Mouse (Mus musculus): ENCODE measurements at regions not wholly inside any gene's neighbourhood (a gene's known extent, or its start where the extent isn't known, plus 50 kb on each side); places are given as distances from the start of the nearest gene placed in this dataset.
A peak's percentile ranks its signal among the peaks of the same experiment; 100 is the strongest.

DNA sequence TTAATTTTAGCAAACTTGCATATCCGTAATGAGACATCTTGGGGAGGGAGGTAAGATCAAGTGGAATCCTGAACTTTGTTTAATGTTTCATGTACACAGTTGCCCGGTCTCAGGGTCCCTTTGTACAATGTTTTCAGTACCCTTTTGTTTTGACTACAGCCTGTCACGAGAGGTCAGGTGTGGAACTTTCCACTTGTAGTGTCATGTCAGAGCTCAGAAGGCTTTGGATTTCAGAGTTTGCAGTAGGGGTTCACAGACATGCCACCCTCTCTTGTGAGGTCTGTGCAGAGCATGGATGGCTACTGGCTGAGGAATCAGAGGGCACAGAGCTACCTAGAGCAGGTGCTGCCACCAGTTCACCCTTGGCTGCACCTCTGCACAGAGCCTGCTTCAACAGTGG is 287.3 kb downstream of the Cog6 start:
- no peak for ATAC-seq (ENCODE audit: extremely low read depth, insufficient number of reproducible peaks, low FRiP score, poor library complexity, severe bottlenecking)

DNA sequence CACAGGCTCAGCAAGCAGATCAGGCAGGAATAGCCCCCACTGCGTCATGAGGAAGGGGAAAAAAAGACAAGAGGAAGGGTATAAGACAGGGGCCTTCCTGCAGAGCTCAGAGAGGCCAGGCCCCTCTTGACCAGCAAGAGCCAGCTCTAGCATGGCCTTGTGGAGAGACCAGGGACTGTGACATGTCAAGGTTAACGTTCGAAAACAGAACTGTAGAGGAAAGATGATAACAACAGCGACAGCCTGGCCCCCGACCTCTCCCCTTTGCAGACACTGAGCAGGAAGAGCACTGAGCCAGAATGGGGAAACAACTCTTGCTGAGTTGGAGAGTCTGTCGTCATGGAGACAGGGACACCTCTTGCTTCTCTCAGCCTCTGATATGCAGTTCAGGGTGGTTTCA is 288.2 kb downstream of the Cog6 start:
- peak; percentile 36; the same call in 1 of the 2 replicates for ATAC-seq (ENCODE audit: extremely low read depth, insufficient number of reproducible peaks, low FRiP score, poor library complexity, severe bottlenecking)

DNA sequence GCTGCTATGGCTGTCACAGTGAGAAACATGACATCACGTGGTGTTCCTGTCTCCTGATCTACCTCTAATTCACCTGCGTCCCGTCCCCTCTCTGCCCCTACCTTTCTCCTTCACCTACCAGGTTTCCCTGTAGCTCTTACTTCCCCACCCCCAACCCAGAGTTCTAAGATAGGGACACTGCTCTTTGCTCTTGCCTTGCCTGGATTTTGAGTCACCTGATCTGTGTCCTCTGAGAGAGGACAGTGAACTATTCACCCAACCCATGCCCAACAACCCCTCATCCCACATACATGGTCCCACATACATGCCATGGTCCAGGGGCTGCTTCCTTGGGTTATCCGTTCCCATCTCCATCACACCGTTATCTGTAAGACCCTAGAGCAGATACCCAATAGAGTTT is 288.6 kb downstream of the Cog6 start:
- no peak for ATAC-seq (ENCODE audit: extremely low read depth, insufficient number of reproducible peaks, low FRiP score, poor library complexity, severe bottlenecking)

DNA sequence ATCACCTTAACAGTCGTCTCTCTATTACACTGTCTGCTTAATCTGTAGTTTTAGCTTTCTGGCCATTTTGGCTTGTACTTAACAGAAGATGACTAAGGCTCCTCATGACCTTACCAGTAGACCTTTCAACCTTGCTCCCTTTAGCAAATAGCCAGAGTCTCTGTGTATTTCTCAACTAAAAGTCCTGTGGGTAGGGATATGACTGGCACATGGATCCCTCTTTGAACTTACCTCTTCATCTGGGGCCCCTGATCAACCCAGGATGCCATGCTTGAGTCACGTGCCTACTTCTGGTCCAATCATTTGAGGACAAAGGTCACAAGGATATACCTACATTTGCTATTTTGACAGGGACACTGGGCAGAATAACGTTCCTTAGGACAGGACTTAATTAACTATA is 292.7 kb downstream of the Cog6 start:
- no peak for ATAC-seq (ENCODE audit: extremely low read depth, insufficient number of reproducible peaks, low FRiP score, poor library complexity, severe bottlenecking)

DNA sequence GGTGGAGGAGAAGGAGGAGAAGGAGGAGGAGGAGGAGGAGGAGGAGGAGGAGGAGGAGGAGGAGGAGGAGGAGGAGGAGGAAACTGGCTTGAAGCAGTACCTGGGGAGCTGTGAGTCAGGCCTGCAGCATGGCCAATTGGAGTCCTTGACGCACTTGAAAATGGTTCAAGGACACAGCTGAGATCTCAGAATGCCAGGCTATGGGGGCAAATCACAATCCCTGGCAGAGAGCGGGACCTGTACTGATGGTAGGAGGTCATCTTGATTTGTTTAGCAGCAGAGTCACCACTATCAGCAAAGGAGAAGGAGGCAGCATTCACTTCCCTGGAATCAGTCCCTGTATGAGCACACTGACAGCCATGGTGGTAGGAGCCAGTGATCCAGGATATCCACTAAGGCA is 294.1 kb downstream of the Cog6 start:
- no peak for ATAC-seq (ENCODE audit: extremely low read depth, insufficient number of reproducible peaks, low FRiP score, poor library complexity, severe bottlenecking)

DNA sequence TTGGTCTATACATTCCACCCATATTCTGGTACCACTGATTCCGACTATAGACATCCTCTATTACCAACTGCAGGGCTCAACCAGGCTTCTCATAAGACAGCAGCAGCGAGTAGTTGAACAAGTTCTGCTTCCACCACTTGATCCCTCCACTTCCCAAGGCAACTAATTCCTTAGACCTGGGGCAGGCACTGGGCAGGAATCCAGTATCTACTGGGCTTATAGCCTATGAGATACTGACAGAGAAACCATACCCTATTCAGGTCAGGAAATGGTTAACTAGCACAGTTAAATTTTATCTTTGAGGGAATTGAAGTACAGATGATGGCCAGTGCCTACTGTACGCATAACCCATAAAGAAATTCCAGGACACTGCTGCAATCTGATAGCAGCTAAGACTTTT is 297.9 kb downstream of the Cog6 start:
- no peak for ATAC-seq (ENCODE audit: extremely low read depth, insufficient number of reproducible peaks, low FRiP score, poor library complexity, severe bottlenecking)

DNA sequence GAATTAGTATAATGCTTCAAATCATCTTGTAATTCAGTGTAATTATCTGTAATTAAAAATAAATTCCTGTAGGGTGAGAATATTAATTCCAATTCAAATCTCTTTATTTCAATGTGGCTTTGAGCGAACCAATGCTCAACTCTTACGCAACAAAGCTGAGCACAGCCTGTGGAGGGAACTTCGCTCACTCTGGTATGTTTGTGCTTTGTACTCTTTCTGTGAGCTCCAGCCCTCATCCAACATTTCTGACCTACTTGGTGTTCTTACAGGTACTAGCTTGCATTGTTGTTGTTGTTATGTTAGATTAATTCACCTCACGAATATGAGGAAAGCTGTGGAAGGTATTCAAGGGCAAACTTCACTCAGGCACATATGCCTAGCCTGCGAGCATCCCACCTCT is 299.7 kb downstream of the Cog6 start:
- ATAC-seq (ENCODE audit: extremely low read depth, insufficient number of reproducible peaks, low FRiP score, poor library complexity, severe bottlenecking): no peak

DNA sequence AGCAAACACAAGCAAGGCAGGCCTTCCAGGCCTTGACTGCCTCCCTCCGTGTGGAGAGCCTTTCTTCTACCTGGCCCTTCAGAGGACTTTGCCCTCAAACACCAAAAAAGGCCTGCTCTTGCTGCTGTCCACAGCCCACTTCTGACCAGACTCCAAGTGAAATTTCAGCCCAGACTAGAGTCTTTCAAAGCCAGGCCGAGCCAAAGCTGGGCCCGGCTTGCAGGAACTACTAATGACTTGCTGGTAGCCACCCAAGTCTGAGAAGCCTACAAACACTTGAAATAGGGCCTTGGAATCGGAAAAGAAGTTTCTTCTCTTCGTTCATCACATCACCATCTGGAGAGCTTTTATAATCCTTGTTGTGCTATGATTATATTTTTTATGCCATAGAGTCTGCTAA is 304.9 kb downstream of the Cog6 start:
- no peak for ATAC-seq (ENCODE audit: extremely low read depth, insufficient number of reproducible peaks, low FRiP score, poor library complexity, severe bottlenecking)

DNA sequence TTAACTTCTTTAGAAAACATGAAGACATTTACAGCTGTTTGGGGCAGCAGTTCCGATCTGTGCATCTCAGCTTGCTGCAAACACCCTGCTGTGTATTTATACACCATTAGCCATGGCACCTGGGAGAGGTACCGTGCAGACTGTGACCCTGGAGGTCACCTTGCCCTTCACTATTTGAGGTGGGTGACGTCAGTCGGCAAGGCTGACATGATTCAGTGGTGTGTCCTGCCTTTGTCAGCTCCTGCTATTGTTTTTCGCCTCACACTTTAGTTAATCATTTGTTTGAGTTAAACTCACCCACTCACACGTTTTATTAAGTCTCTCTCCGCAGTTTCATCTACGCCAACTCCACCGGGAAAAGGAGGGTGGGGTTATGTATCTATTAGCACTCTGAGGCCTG is 305.9 kb downstream of the Cog6 start:
- ATAC-seq (ENCODE audit: extremely low read depth, insufficient number of reproducible peaks, low FRiP score, poor library complexity, severe bottlenecking): no peak

DNA sequence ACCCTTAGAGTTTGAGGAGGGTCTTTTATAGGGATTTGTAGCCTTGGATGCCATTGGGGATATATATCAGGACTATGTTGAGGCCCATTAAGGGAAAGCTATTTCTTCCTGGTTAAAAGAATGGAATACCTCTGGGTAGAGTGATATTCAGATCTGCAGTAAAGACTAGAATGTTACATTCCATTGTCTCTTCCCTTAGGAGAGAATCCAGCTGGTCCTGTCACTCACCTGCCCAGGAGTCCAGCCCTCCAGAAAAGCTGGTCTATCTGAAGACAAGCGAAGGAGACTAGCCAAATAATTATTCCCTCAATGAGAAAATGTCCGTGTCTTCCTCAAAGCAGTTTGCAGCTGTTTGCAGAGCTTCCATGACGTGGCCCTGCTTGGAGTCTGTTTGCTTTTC is 308.3 kb downstream of the Cog6 start:
- no peak for ATAC-seq (ENCODE audit: extremely low read depth, insufficient number of reproducible peaks, low FRiP score, poor library complexity, severe bottlenecking)

DNA sequence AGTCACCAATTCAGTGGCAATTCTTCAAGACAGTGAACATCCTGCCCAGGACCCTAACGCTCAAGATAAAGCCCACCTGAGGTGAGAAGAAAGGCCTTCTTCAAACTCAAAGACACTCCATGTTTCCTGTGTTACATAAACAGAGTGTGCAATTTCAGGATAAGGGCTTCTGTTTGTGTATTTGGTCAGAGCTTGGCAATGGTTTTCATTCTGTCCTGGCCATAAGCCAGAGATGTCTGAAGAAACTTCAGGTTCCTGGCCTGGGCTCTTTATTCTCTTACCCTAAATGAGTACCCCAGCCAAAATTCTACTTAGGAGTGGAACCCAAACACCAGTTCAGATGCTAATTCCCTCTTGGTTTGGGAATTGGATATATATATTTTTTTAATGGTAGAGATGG is 308.7 kb downstream of the Cog6 start:
- no peak for ATAC-seq (ENCODE audit: extremely low read depth, insufficient number of reproducible peaks, low FRiP score, poor library complexity, severe bottlenecking)

DNA sequence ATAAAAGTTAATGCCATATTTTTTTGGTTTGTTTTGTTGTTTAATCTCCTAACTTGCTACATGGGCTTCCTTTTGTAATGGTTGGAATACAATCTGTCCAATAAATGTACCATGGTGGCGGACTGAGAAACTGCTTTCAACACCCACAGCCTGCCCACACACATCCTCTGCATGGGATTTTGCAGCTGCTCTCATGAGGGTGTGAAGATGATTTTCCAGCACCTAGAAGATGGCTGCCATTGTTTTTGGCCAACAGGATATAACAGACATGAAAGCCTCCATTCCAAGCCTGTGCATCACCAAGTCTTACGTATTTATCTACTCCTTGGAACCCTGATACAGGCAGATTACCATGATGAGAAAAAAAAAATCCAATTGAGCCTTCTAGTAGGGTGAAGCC is 310.4 kb downstream of the Cog6 start:
- ATAC-seq (ENCODE audit: extremely low read depth, insufficient number of reproducible peaks, low FRiP score, poor library complexity, severe bottlenecking): no peak

DNA sequence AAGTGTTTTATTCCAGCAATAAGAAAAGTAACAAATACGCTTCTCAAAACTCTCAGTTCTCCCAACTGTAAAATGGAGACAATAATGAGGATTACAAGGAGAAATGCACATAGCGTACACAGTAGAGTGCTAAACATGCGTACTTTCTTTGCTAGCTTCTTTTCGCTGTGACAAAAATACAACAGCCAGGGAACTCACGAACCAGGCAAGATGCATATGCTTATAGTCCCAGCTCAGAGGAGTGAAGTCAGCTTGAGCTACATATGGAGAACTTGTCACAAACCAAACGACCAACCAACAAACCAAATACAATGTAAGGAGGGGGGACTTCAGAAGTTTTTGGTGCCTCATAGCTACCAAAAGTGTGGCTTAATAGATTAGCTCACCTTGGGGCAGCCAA is 313.3 kb downstream of the Cog6 start:
- ATAC-seq (ENCODE audit: extremely low read depth, insufficient number of reproducible peaks, low FRiP score, poor library complexity, severe bottlenecking): no peak

DNA sequence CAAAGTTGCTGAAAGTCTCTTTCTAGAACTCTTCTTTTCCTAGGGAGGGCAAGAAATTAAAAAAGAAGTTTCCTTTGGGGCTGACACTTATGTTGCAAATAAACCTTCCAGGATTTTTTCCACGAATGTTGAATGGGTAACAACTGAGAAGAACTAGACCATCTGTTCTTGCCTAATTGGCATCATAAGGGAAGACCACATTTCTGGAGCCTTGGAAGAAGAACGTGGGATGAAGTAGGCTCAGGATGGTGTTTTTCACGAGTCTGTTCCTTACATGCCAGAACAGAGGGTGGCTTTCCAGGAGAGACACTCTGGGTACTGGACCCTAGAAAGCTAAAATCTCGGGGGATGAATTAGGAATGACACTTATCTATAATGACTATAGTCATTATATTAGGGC is 314.1 kb downstream of the Cog6 start:
- ATAC-seq (ENCODE audit: extremely low read depth, insufficient number of reproducible peaks, low FRiP score, poor library complexity, severe bottlenecking): no peak

DNA sequence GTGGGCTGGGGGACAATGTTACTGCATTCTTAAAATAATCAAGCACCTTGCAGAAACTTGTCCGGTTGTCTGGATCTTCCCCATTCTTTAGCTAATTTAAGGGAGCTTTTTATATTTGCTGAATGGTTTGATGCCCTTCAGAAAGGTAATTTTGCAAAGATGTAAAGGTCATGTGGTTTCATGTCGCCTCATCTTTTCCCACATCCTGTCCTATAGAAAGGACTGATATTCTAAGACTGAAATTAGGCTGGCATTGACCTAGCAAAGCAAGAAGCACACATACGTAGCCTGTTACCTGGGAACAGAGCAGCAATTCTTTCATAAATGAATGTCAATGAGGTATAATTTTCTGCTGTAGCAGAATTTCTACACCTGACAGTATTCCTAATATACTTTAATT is 315.4 kb downstream of the Cog6 start:
- ATAC-seq (ENCODE audit: extremely low read depth, insufficient number of reproducible peaks, low FRiP score, poor library complexity, severe bottlenecking): no peak

DNA sequence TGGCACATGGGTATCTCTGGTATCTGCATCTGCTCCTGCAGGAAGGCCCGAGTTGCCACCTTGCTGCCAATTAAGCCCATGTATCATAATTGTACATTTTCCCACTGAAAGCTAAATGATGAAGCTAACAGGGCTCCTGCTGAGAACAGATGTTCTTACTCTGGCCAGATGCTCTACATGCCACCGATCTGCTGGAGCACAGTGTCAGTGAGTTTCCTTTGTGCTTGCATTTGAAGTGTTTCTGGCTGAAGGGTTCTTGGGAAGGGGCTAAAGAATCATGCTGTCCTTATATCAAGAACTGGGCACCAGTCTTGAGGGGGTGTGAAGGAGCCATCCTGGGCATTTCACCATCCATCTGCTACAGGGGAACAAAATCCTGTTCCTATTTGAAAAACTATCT is 323.2 kb downstream of the Cog6 start:
- ATAC-seq (ENCODE audit: extremely low read depth, insufficient number of reproducible peaks, low FRiP score, poor library complexity, severe bottlenecking): no peak

DNA sequence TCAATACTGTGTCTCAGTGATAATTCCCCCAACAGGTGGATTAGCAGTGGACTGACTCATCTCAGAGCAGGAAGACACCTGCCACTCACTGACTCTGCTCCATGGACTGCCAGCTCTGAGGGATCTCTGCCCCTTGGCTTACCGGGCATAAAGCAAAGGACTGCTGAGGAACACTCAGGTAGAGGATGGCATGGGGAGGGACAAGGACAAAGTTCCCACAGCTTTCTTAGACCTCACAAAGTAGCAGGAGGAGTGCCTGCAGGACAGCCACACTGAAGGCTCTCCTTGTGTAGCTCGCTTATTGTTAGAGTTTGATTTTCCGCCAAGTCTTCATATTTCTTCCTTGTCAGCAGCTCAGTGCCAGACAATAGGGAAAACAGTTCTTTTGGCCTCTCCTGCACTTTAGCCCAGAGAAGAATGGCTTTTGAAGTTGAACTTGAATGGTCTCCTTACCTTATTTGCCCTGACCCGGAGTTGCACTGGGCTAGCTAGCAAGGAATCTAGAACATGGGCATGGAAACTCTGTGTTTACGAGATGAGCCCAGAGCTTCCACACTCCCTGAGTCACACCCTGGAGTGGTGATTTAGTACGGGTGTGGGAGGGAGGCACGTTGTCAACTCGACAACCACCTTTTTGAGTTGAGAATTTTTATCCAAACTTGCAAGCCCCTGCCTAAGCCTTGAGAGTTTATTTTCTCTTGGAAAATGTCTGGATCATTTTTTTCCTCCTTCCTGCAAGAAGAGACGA is 331.4 kb downstream of the Cog6 start:
- ATAC-seq (ENCODE audit: extremely low read depth, insufficient number of reproducible peaks, low FRiP score, poor library complexity, severe bottlenecking): no peak

DNA sequence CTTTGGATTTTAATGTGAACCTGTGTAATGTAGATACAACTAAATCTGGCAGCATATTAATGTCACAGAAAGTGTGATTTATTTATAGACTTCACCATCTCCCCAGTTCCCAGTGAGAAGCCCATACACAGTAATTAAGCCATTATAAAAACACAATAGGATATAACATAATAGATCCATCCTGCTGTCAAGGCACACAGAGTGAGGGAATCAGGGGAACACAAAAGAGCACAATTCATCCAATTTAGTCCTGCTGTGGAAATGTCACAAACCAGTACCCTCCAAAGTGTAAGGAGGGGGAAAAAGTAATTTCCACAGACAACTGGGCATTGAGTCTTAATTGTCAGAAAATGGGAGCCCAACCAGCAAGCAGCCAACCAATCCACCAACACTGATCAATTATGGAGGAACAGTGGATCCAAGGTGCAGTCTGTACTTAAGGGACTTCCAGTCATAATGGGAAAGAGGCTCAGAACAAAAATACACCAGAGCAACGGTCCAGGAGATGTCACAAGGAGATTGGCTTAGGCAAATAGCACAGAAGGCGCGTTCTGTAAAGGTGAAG is 336.1 kb downstream of the Cog6 start:
- ATAC-seq (ENCODE audit: extremely low read depth, insufficient number of reproducible peaks, low FRiP score, poor library complexity, severe bottlenecking): no peak

DNA sequence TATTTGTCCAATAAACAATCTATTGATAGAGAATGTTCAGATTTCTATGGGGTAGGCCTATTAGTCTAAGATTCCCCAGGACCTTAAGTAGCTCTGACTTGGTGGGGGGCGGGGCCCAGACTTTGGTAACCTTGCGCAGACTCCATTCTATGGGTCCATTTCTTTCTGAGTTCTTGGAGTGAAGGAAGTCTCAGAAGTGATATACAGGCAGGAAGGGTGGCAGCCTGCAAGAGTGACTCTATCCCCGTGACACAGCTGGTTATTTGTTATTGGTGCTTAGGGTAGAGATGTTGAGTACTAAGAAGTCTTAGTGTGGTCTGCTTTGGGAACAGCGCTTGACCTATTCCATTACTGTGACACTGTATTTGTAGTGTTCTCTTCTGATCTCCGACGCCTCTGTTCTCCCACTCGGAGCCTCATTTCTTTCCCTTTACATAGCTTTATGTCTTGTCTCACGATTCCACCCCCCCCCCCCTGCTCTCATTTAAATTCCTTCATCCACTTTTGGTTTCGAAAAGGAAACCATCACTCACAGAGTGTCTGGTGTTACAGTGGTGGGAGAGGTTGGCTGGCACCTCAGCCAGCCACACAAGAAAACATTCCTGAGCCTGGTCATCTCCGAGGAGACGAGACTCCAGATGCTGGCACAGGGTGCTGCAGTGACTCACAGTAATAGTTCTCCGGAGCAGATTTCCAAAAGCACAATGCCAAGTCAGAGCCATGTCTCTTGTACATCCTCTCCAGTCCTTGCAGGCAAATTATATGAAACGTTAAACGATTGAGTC is 340.0 kb downstream of the Cog6 start:
- 0 out of 2 replicates have a peak, but pooled peaks have one; percentile 44 for ATAC-seq (ENCODE audit: extremely low read depth, insufficient number of reproducible peaks, low FRiP score, poor library complexity, severe bottlenecking)

DNA sequence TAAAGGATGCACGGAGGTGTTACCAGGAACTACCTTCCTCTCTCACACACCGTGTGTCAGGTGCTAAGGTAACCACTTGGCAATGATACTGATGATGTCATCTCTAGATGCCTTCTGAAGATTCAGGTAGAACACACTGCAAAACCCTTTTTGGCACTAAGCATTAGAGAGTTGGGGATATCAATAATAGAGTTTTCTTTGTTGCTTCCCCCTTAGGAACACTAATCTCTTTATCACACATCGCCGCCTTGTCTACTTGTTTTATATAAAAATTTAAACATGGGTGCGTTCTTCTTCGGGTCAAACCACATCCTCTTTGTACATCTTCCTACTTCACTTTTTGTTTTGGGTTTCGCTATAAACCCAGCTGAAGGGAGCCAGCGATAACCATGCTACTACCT is 346.4 kb downstream of the Cog6 start:
- ATAC-seq (ENCODE audit: extremely low read depth, insufficient number of reproducible peaks, low FRiP score, poor library complexity, severe bottlenecking): no peak
